Mouse (Mus musculus): ENCODE results near the gene Olfr1101. TPM values are rescaled to one million over a fixed set of nuclear protein-coding genes. Genes with fewer than 3 reads are reported as not detected.

Gene Olfr1101
- not detected in 2 replicates for polyA plus RNA-seq (2012; rRNA removed)

GRCm38 (mm10) chr2:86991121-86991520 is at the start of gene Olfr1101:
Gene Olfr1101, minus strand, starts transcription at chr2:86991221.

GRCm38 (mm10) chr2:87036431-87036830 is 45.4 kb upstream of the Olfr1101 start, which contains the start of gene Olfr1105:
Gene Olfr1105, minus strand, starts transcription at chr2:87036531.

GRCm38 (mm10) chr2:87026980-87027379 is 36.0 kb upstream of the Olfr1101 start, which contains the start of gene Olfr1104:
Gene Olfr1104, minus strand, starts transcription at chr2:87027080.

GRCm38 (mm10) chr2:86998098-86998497 is 7.1 kb upstream of the Olfr1101 start, which contains the start of gene Olfr1102:
Gene Olfr1102, plus strand, starts transcription at chr2:86998398.

GRCm38 (mm10) chr2:86979854-86980253 is 11.2 kb downstream of the Olfr1101 start, which contains the start of gene Olfr1100:
Gene Olfr1100, minus strand, starts transcription at chr2:86979954.

GRCm38 (mm10) chr2:86960593-86960992 is 30.4 kb downstream of the Olfr1101 start, which contains the start of gene Olfr1099:
Gene Olfr1099, minus strand, starts transcription at chr2:86960693.

Other genes with a start within 250 kb of the Olfr1101 start
- not detected in 2 replicates for gene Olfr1090, start 232.2 kb downstream of the Olfr1101 start, polyA plus RNA-seq (2012; rRNA removed)
- gene Olfr1093, start 208.7 kb downstream of the Olfr1101 start, polyA plus RNA-seq (2012; rRNA removed), result not detected in 2 replicates
- gene Olfr141, start 181.2 kb downstream of the Olfr1101 start, polyA plus RNA-seq (2012; rRNA removed), result not detected in 2 replicates
- not detected in 2 replicates for gene Olfr1094, start 166.6 kb downstream of the Olfr1101 start, polyA plus RNA-seq (2012; rRNA removed)
- gene Olfr1095, start 139.5 kb downstream of the Olfr1101 start, polyA plus RNA-seq (2012; rRNA removed), result not detected in 2 replicates
- not detected in 2 replicates for gene Gm13723, start 116.4 kb downstream of the Olfr1101 start, polyA plus RNA-seq (2012; rRNA removed)
- not detected in 2 replicates for gene Olfr1097, start 99.0 kb downstream of the Olfr1101 start, polyA plus RNA-seq (2012; rRNA removed)
- not detected in 2 replicates for gene Olfr1098, start 66.7 kb downstream of the Olfr1101 start, polyA plus RNA-seq (2012; rRNA removed)
- not detected in 2 replicates for gene Olfr1099, start 30.5 kb downstream of the Olfr1101 start, polyA plus RNA-seq (2012; rRNA removed)
- gene Olfr1100, start 11.3 kb downstream of the Olfr1101 start, polyA plus RNA-seq (2012; rRNA removed), result not detected in 2 replicates
- gene Olfr1102, start 7.2 kb upstream of the Olfr1101 start, polyA plus RNA-seq (2012; rRNA removed), result not detected in 2 replicates
- not detected in 2 replicates for gene Olfr1104, start 35.9 kb upstream of the Olfr1101 start, polyA plus RNA-seq (2012; rRNA removed)
- gene Olfr1105, start 45.3 kb upstream of the Olfr1101 start, polyA plus RNA-seq (2012; rRNA removed), result not detected in 2 replicates
- not detected in 2 replicates for gene Olfr1106, start 61.1 kb upstream of the Olfr1101 start, polyA plus RNA-seq (2012; rRNA removed)
- gene Olfr1107, start 84.6 kb upstream of the Olfr1101 start, polyA plus RNA-seq (2012; rRNA removed), result not detected in 2 replicates
- gene Olfr1109, start 104.8 kb upstream of the Olfr1101 start, polyA plus RNA-seq (2012; rRNA removed), result not detected in 2 replicates
- gene Olfr259, start 123.3 kb upstream of the Olfr1101 start, polyA plus RNA-seq (2012; rRNA removed), result not detected in 2 replicates
- not detected in 2 replicates for gene Olfr1110, start 149.1 kb upstream of the Olfr1101 start, polyA plus RNA-seq (2012; rRNA removed)
- gene Olfr1111, start 161.4 kb upstream of the Olfr1101 start, polyA plus RNA-seq (2012; rRNA removed), result not detected in 2 replicates
- not detected in 2 replicates for gene Olfr1112, start 196.6 kb upstream of the Olfr1101 start, polyA plus RNA-seq (2012; rRNA removed)
- gene Olfr1113, start 217.7 kb upstream of the Olfr1101 start, polyA plus RNA-seq (2012; rRNA removed), result not detected in 2 replicates

Data from central nervous system, embryonic 11.5 days (tissue).